Comparison of ENCODE assay signal across 17 mouse cellular contexts in the genomic region with DNA sequence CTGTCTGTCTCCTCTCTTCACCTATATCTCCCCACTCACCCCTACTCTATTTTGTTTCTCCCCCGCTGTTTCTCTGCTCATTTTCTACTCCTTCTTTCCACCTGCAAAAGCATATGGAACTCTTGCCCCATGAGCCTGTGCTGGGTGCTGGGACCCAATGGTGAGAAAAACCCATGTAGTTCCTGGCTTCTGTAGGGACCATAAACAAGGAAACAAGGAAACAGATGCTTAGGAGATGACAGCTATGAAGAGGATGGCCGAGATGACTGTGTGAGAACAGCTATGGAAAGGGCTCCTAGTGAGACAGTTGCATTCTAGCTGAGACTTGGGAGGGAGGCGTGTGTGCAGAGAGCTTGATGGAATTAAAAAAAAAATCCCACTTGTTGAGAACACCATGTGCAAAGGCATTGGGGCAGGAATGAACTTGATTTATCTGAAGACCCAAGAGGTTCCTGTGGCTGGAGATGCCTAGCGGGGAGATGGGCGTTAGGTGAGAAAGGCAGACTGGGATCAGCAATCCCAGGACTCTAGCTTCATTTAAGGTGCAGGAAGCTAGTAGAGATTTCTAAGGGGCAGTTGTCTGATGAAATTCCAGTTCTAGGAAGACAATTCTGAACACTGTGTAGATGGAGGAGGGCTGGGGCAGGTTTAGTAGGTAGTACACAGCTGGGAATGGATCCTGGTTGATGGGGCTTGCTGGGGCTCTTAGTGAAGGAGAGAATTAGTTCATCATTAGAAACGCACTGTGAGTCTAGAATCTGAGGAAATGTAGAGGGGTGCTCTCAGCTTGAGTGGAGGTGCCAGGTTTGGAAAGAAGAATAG. TPM values are rescaled to one million over a fixed set of nuclear protein-coding genes. Genes with fewer than 3 reads are reported as not detected.
A peak's percentile ranks its signal among the peaks of the same experiment; 100 is the strongest.
DNase-seq lines count a peak whose midpoint lies in the region.
"Had no signal": no experiment of that assay in that cellular context is flagged by ENCODE, and none has a peak within 500 bp of the region (broad histone marks: within the 10 kb centered on the region; RNA-seq: fewer than 3 reads in every experiment).

No protein-coding gene starts in this region.

- intact Hi-C loops in heart, postnatal 36 days (cut with DNase I) = no loop called here

- peak; percentile 9 for DNase-seq in gastrocnemius, postnatal 10 days
- no peak for DNase-seq in gastrocnemius, adult 18-20 months (ENCODE audit: low spot score)
- peak; percentile 4 for DNase-seq in heart, postnatal 4 days
- DNase-seq in heart, postnatal 36 days = no peak
- peak; percentile 4 for DNase-seq in right cerebral cortex, postnatal 25 days
- no peak for DNase-seq in right cerebral cortex, postnatal 4 days
- DNase-seq in urinary bladder, postnatal 4 days (ENCODE audit: low spot score in 2 of 2) = peak; percentile 19 to 65
- DNase-seq in urinary bladder, adult 18-20 months (ENCODE audit: low spot score in 2 of 2) = no peak
- DNase-seq: adrenal gland, postnatal 10 days; cerebellum, adult 11 months; cerebellum, adult 8-10 months; cerebellum, postnatal 14 days; embryo, embryonic 11 days had no signal

RNA-seq across cellular contexts. Expression of a gene that starts 4.4 kb away (rescaled TPM):
- under 1 TPM in 1 of 2 experiments, not detected in 1; 0.34 TPM for total RNA-seq in gastrocnemius, postnatal 10 days (2021)
- not detected for total RNA-seq in gastrocnemius, adult 18-20 months (2021)
- total RNA-seq in heart, postnatal 4 days (2021) = under 1 TPM in 1 of 2 experiments, not detected in 1; 0.02 TPM
- not detected for total RNA-seq in heart, postnatal 36 days (2021)

RNA-seq across cellular contexts. Expression of a gene that starts 19.4 kb away (rescaled TPM):
- not detected for total RNA-seq in gastrocnemius, postnatal 10 days (2021)
- total RNA-seq in gastrocnemius, adult 18-20 months (2021) = under 1 TPM in 1 of 2 experiments, not detected in 1; 0.09 TPM
- total RNA-seq in heart, postnatal 4 days (2021) = not detected
- not detected for total RNA-seq in heart, postnatal 36 days (2021)
- total RNA-seq: common myeloid progenitor, adult 5-6 weeks; heart, adult 2 months; MEL had no signal

RNA-seq across cellular contexts. Expression of a gene that starts 25.6 kb away (rescaled TPM):
- total RNA-seq in gastrocnemius, postnatal 10 days (2021) = 1 to 10 TPM in 1 of 2 experiments, under 1 TPM in 1; 0.75 to 1.1 TPM
- not detected for total RNA-seq in gastrocnemius, adult 18-20 months (2021)
- total RNA-seq in heart, postnatal 4 days (2021) = 1 to 10 TPM; 1.6 to 1.8 TPM
- under 1 TPM in 1 of 2 experiments, not detected in 1; 0.33 TPM for total RNA-seq in heart, postnatal 36 days (2021)
- total RNA-seq: MEL had no signal

RNA-seq across cellular contexts. Expression of a gene that starts 30.8 kb away (rescaled TPM):
- total RNA-seq in gastrocnemius, postnatal 10 days (2021) = under 1 TPM in 1 of 2 experiments, not detected in 1; 0.18 TPM
- under 1 TPM in 1 of 2 experiments, not detected in 1; 0.09 TPM for total RNA-seq in gastrocnemius, adult 18-20 months (2021)
- not detected for total RNA-seq in heart, postnatal 4 days (2021)
- total RNA-seq in heart, postnatal 36 days (2021) = under 1 TPM in 1 of 2 experiments, not detected in 1; 0.14 TPM
- total RNA-seq: common myeloid progenitor, adult 5-6 weeks; gastrocnemius, postnatal 4 days; heart, adult 2 months; MEL had no signal

RNA-seq across cellular contexts. Expression of a gene that starts 46.2 kb away (rescaled TPM):
- total RNA-seq in gastrocnemius, postnatal 10 days (2021) = 10 to 100 TPM; 29.0 to 47.9 TPM
- 1 to 10 TPM; 5.4 to 5.8 TPM for total RNA-seq in gastrocnemius, adult 18-20 months (2021)
- total RNA-seq in heart, postnatal 4 days (2021) = 100 to 1,000 TPM in 1 of 2 experiments, 10 to 100 TPM in 1; 97.1 to 100 TPM
- total RNA-seq in heart, postnatal 36 days (2021) = 10 to 100 TPM; 12.2 to 13.3 TPM

Comparison
In these comparisons a context has a peak if more than half of its experiments do, and no peak if none do; other contexts are left out.
1. DNase-seq: peak in gastrocnemius, postnatal 10 days (single experiment), heart, postnatal 4 days (single experiment), right cerebral cortex, postnatal 25 days (single experiment) and urinary bladder, postnatal 4 days (2 of 2); none in gastrocnemius, adult 18-20 months (single experiment), heart, postnatal 36 days (0 of 2), right cerebral cortex, postnatal 4 days (single experiment) and urinary bladder, adult 18-20 months (0 of 2).